7 mouse cellular contexts compared by ENCODE assay signal in genomic region chr8:85841489-85841795, GRCm38 (mm10). TPM values are rescaled to one million over a fixed set of nuclear protein-coding genes. Genes with fewer than 3 reads are reported as not detected.
A peak's percentile ranks its signal among the peaks of the same experiment; 100 is the strongest.
DNase-seq lines count a peak whose midpoint lies in the region; ATAC-seq and TF ChIP-seq lines count a peak whose summit lies in the region.

No protein-coding gene starts in this region.

- no peaks in the 10 kb centered on the region for H3K27me3 ChIP-seq in testis, adult 2 months (ENCODE audit: control insufficient read depth, insufficient read depth, low read length)
- H3K27me3 ChIP-seq in embryonic facial prominence, embryonic 14.5 days (replicated peaks; ENCODE audit: control insufficient read depth, insufficient read depth, low read length) = no peaks in the 10 kb centered on the region
- no peaks in the 10 kb centered on the region for H3K27me3 ChIP-seq in intestine, embryonic 15.5 days (replicated peaks)
- no peaks in the 10 kb centered on the region for H3K27me3 ChIP-seq in midbrain, embryonic 12.5 days

- H3K4me1 ChIP-seq in testis, adult 2 months (ENCODE audit: control insufficient read depth, insufficient read depth, low read length) = no peaks in the 10 kb centered on the region; the same call in 1 of the 2 replicates
- H3K4me1 ChIP-seq in embryonic facial prominence, embryonic 14.5 days (ENCODE audit: control insufficient read depth, insufficient read depth, low read length) = peaks cover 12% of the 10 kb centered on the region
- 0 out of 2 replicates have a peak, but pooled peaks cover 4% of the 10 kb centered on the region for H3K4me1 ChIP-seq in intestine, embryonic 15.5 days (replicated peaks)
- peaks cover 16% of the 10 kb centered on the region for H3K4me1 ChIP-seq in midbrain, embryonic 12.5 days

- no peaks in the 10 kb centered on the region for H3K9me3 ChIP-seq in embryonic facial prominence, embryonic 14.5 days (ENCODE audit: control insufficient read depth, low read length)
- no peaks in the 10 kb centered on the region for H3K9me3 ChIP-seq in intestine, embryonic 15.5 days
- no peaks in the 10 kb centered on the region for H3K9me3 ChIP-seq in midbrain, embryonic 12.5 days

- TF ChIP-seq CTCF in testis, adult 2 months (IDR thresholded peaks at IDR 0.05; ENCODE audit: control insufficient read depth, insufficient read depth, insufficient replicate concordance, low read depth, low read length) = no peak

- ATAC-seq in embryonic facial prominence, embryonic 14.5 days (ENCODE audit: low read depth) = no peak
- no peak for ATAC-seq in intestine, embryonic 15.5 days
- no peak for ATAC-seq in midbrain, embryonic 12.5 days (ENCODE audit: low FRiP score, low read depth)

- no peak for DNase-seq in testis, postnatal 14 days (ENCODE audit: low spot score)
- peak; percentile 4 for DNase-seq in embryonic facial prominence, embryonic 14.5 days (ENCODE audit: low spot score)
- no peak for DNase-seq in frontal cortex, postnatal 10 days (ENCODE audit: low spot score in 2 of 2)
- DNase-seq in adrenal gland, adult 18-20 months (ENCODE audit: low spot score in 2 of 2) = no peak

- H3K9ac ChIP-seq in embryonic facial prominence, embryonic 14.5 days (ENCODE audit: low read depth, low read length) = peak overlapping the region; percentile 92
- H3K9ac ChIP-seq in intestine, embryonic 15.5 days = peak overlapping the region; percentile 91
- H3K9ac ChIP-seq in midbrain, embryonic 12.5 days (replicated peaks) = peak overlapping the region; percentile 92; the same call in 1 of the 2 replicates

- WGBS in embryonic facial prominence, embryonic 14.5 days = 8% methylated on average over 4 of the region's 4 CpGs
- WGBS in intestine, embryonic 15.5 days = 11% methylated on average over 4 of the region's 4 CpGs
- 19% methylated on average over 4 of the region's 4 CpGs for WGBS in midbrain, embryonic 12.5 days

- H3K36me3 ChIP-seq in testis, adult 2 months (ENCODE audit: control insufficient read depth, insufficient read depth, low read length) = no peaks in the 10 kb centered on the region
- peaks cover 11% of the 10 kb centered on the region for H3K36me3 ChIP-seq in embryonic facial prominence, embryonic 14.5 days (ENCODE audit: control insufficient read depth, insufficient read depth, low read length)
- H3K36me3 ChIP-seq in intestine, embryonic 15.5 days = no peaks in the 10 kb centered on the region
- H3K36me3 ChIP-seq in midbrain, embryonic 12.5 days = peaks cover 8% of the 10 kb centered on the region

- H3K4me2 ChIP-seq in embryonic facial prominence, embryonic 14.5 days (ENCODE audit: low read depth, low read length) = peak overlapping the region; percentile 61
- H3K4me2 ChIP-seq in intestine, embryonic 15.5 days (replicated peaks) = peak overlapping the region; percentile 76
- peak overlapping the region; percentile 87 for H3K4me2 ChIP-seq in midbrain, embryonic 12.5 days (replicated peaks)

- peak overlapping the region; percentile 95 for H3K4me3 ChIP-seq in testis, adult 2 months (ENCODE audit: control insufficient read depth, low read depth, low read length)
- peak overlapping the region; percentile 87 for H3K4me3 ChIP-seq in embryonic facial prominence, embryonic 14.5 days (ENCODE audit: low read depth, low read length)
- H3K4me3 ChIP-seq in intestine, embryonic 15.5 days (replicated peaks) = peak overlapping the region; percentile 87
- peak overlapping the region; percentile 93 for H3K4me3 ChIP-seq in midbrain, embryonic 12.5 days

- TF ChIP-seq POLR2A in testis, adult 2 months (IDR thresholded peaks at IDR 0.05; ENCODE audit: control insufficient read depth, low read depth, low read length) = no peak

- peak overlapping the region; percentile 95; the same call in 1 of the 2 replicates for H3K27ac ChIP-seq in testis, adult 2 months (ENCODE audit: control insufficient read depth, insufficient read depth, low read depth, low read length)
- peak overlapping the region; percentile 96; the same call in 1 of the 2 replicates for H3K27ac ChIP-seq in embryonic facial prominence, embryonic 14.5 days (replicated peaks; ENCODE audit: low read depth, low read length)
- no peak overlapping the region for H3K27ac ChIP-seq in intestine, embryonic 15.5 days
- peak overlapping the region; percentile 96; the same call in 1 of the 2 replicates for H3K27ac ChIP-seq in midbrain, embryonic 12.5 days (replicated peaks)

RNA-seq across cellular contexts. Expression of gene Phkb, which starts 0.7 kb away (rescaled TPM):
- 2.9 TPM in 2 replicates for polyA plus RNA-seq in testis, adult 2 months (2012; rRNA removed)
- 52.4 and 59.7 TPM in 2 replicates for polyA plus RNA-seq in embryonic facial prominence, embryonic 14.5 days (2014; fragmentation: Nextera tagmentation; extraction: Ambion mirVana)
- 31.0 and 33.4 TPM in 2 replicates for polyA plus RNA-seq in intestine, embryonic 15.5 days (2015; fragmentation: Nextera tagmentation; extraction: Ambion mirVana)
- polyA plus RNA-seq in midbrain, embryonic 12.5 days (2016; fragmentation: Nextera tagmentation; extraction: Ambion mirVana) = 43.8 and 48.2 TPM in 2 replicates
- 10 to 100 TPM; 60.3 to 66.4 TPM for total RNA-seq in adrenal gland, adult 18-20 months (2021)

RNA-seq across cellular contexts. Expression of gene Itfg1, which starts 0.7 kb away (rescaled TPM):
- polyA plus RNA-seq in testis, adult 2 months (2012; rRNA removed) = 24.9 and 32.4 TPM in 2 replicates
- 83.5 and 86.6 TPM in 2 replicates for polyA plus RNA-seq in embryonic facial prominence, embryonic 14.5 days (2014; fragmentation: Nextera tagmentation; extraction: Ambion mirVana)
- polyA plus RNA-seq in intestine, embryonic 15.5 days (2015; fragmentation: Nextera tagmentation; extraction: Ambion mirVana) = 60.1 and 66.9 TPM in 2 replicates
- polyA plus RNA-seq in midbrain, embryonic 12.5 days (2016; fragmentation: Nextera tagmentation; extraction: Ambion mirVana) = 116 and 118 TPM in 2 replicates
- total RNA-seq in adrenal gland, adult 18-20 months (2021) = 10 to 100 TPM; 66.7 to 76.4 TPM
